Mouse (Mus musculus) G1E (cell line): ENCODE results near the gene Gfm2. TPM values are rescaled to one million over a fixed set of nuclear protein-coding genes. Genes with fewer than 3 reads are reported as not detected.
A peak's percentile ranks its signal among the peaks of the same experiment; 100 is the strongest.
"Not testable (repeated sequence)": the region's sequence is repeated elsewhere in the genome, so short reads cannot be mapped to it uniquely, and the experiment has no call there.

Experiments used
- ATAC-seq: 2 replicates; pipeline ENCODE4 v1.8.0; 2016; ENCODE audit warnings: mild to moderate bottlenecking; ENCODE audit not compliant: insufficient number of reproducible peaks, poor library complexity, low FRiP score, severe bottlenecking; ENCODE audit errors: extremely low read depth
- DNase-seq: peaks from one replicate; pipeline ENCODE4 v3.0.0; 2012; ENCODE audit warnings: low spot score
- H3K27me3 ChIP-seq: 2 replicates; pipeline ENCODE4 v1.6.1; 2012; ENCODE audit warnings: mild to moderate bottlenecking, low read length, inconsistent platforms; ENCODE audit not compliant: insufficient read depth
- H3K36me3 ChIP-seq: replicated peaks from 2 replicates; pipeline ENCODE3; 2012; ENCODE audit warnings: mild to moderate bottlenecking, inconsistent platforms
- H3K4me1 ChIP-seq: 2 replicates; pipeline ENCODE4 v1.6.1; 2012; ENCODE audit warnings: low read depth, low read length, inconsistent platforms, mixed read lengths; ENCODE audit not compliant: insufficient read depth
- H3K4me3 ChIP-seq: 2 replicates; pipeline ENCODE4 v1.5.1; 2012; ENCODE audit warnings: low read depth, mild to moderate bottlenecking, inconsistent platforms, low read length, moderate library complexity, mixed read lengths
- H3K9me3 ChIP-seq: replicated peaks from 2 replicates; pipeline ENCODE4 v1.6.1; 2012; ENCODE audit warnings: inconsistent platforms
- CTCF ChIP-seq: IDR thresholded peaks from 2 replicates; pipeline ENCODE4 v1.5.1; 2012; ENCODE audit warnings: low read depth, low read length, inconsistent platforms, mixed read lengths
- GATA1 ChIP-seq: IDR thresholded peaks from 2 replicates; pipeline ENCODE4 v1.6.1; 2012; ENCODE audit warnings: borderline replicate concordance, low read length, inconsistent platforms, mixed read lengths
- GATA2 ChIP-seq: IDR thresholded peaks from 2 replicates; pipeline ENCODE4 v1.6.1; 2012; ENCODE audit warnings: low read depth, low read length, inconsistent platforms, borderline replicate concordance
- POLR2AphosphoS5 ChIP-seq: IDR thresholded peaks from 2 replicates; pipeline ENCODE4 v1.6.1; 2012; ENCODE audit warnings: low read depth, low read length, inconsistent platforms; ENCODE audit not compliant: insufficient replicate concordance
- TAL1 ChIP-seq: conservative IDR thresholded peaks from 2 replicates; pipeline ENCODE4 v1.6.1; 2012; ENCODE audit warnings: low read depth, low read length, inconsistent platforms, mixed read lengths
- polyA plus RNA-seq: library from polyadenylated mRNA; stranded (reverse); fragments of >175 nt; gene quantifications from 2 replicates; pipeline ENCODE4 v1.2.3, GENCODE M21; 2012
- total RNA-seq, 2 experiments: library from RNA; stranded (forward) in 1 of 2; stranded (reverse) in 1 of 2; fragments of 200-1000 nt in 1 of 2; fragments of >200 nt in 1 of 2; fragmentation: Nextera tagmentation in 1 of 2; gene quantifications; 2 replicates each; pipeline ENCODE4 v1.2.3; 2014 to 2017

The Gfm2 gene
- total and polyA plus RNA-seq, 3 experiments: 28.4 to 55.8 (median 51.4) TPM

GRCm38 (mm10) chr13:97109046-97109445 is 28.7 kb upstream of the Gfm2 start:
- TF ChIP-seq GATA1 (no peak), TAL1 (no peak), CTCF (no peak), POLR2AphosphoS5 (no peak), GATA2 (no peak)
- Histone ChIP-seq H3K4me3 (no peak overlapping the region), H3K36me3 (no peaks in the 10 kb centered on the region), H3K9me3 (no peaks in the 10 kb centered on the region), H3K27me3 (peaks cover 28% of the 10 kb centered on the region), H3K4me1 (no peaks in the 10 kb centered on the region)
- DNase-seq (no peak), ATAC-seq (no peak)

- H3K36me3 ChIP-seq: no peaks in the 10 kb centered on the region
- H3K9me3 ChIP-seq: no peaks in the 10 kb centered on the region
- ATAC-seq (no peak), DNase-seq (no peak)
- TF ChIP-seq TAL1 (no peak), POLR2AphosphoS5 (no peak), GATA1 (no peak), GATA2 (no peak), CTCF (no peak)
- no peak overlapping the region for H3K4me3 ChIP-seq
- H3K27me3 ChIP-seq: peaks cover 5% of the 10 kb centered on the region; the same call in 1 of the 2 replicates
- H3K4me1 ChIP-seq: no peaks in the 10 kb centered on the region
Observed at GRCm38 (mm10) chr13:97121341-97121740, 16.4 kb upstream of the Gfm2 start.

- H3K27me3 ChIP-seq, H3K4me3 ChIP-seq, H3K4me1 ChIP-seq, ATAC-seq, H3K9me3 ChIP-seq, DNase-seq: not testable (repeated sequence)
- H3K36me3 ChIP-seq: peaks cover 35% of the 10 kb centered on the region
Observed at GRCm38 (mm10) chr13:97129654-97130053, 8.1 kb upstream of the Gfm2 start.

GRCm38 (mm10) chr13:97130413-97130812 is 7.3 kb upstream of the Gfm2 start:
- H3K4me3 ChIP-seq, H3K9me3 ChIP-seq, H3K4me1 ChIP-seq, ATAC-seq, H3K27me3 ChIP-seq, DNase-seq: not testable (repeated sequence)
- peaks cover 43% of the 10 kb centered on the region for H3K36me3 ChIP-seq

GRCm38 (mm10) chr13:97138404-97138931 is 731 bp downstream of the Gfm2 start:
- ATAC-seq, DNase-seq, H3K9me3 ChIP-seq, H3K27me3 ChIP-seq, H3K4me1 ChIP-seq: not testable (repeated sequence)
- Histone ChIP-seq H3K36me3 (peaks cover 54% of the 10 kb centered on the region), H3K4me3 (peak overlapping the region; percentile 94)

- no peaks in the 10 kb centered on the region for H3K9me3 ChIP-seq
- H3K4me3 ChIP-seq: no peak overlapping the region
- no peaks in the 10 kb centered on the region for H3K27me3 ChIP-seq
- no peak for ATAC-seq
- TF ChIP-seq GATA2 (no peak), TAL1 (no peak), CTCF (no peak), GATA1 (no peak), POLR2AphosphoS5 (no peak)
- H3K4me1 ChIP-seq: peaks cover 8% of the 10 kb centered on the region
- no peak for DNase-seq
- H3K36me3 ChIP-seq: peaks cover 61% of the 10 kb centered on the region
Observed at GRCm38 (mm10) chr13:97142321-97142720, 4.6 kb downstream of the Gfm2 start.

- H3K4me1 ChIP-seq: no peaks in the 10 kb centered on the region; the same call in 1 of the 2 replicates
- no peak overlapping the region for H3K4me3 ChIP-seq
- DNase-seq: no peak
- ATAC-seq: 0 out of 2 replicates have a peak, but pooled peaks have one; percentile 28
- H3K36me3 ChIP-seq: peaks cover 77% of the 10 kb centered on the region
- TF ChIP-seq GATA2 (no peak), CTCF (peak; percentile 50)
- H3K9me3 ChIP-seq: no peaks in the 10 kb centered on the region
- no peaks in the 10 kb centered on the region for H3K27me3 ChIP-seq
Observed at GRCm38 (mm10) chr13:97145834-97146233, 8.1 kb downstream of the Gfm2 start.
